Mouse (Mus musculus): ENCODE results near the gene Glis3. TPM values are rescaled to one million over a fixed set of nuclear protein-coding genes. Genes with fewer than 3 reads are reported as not detected.

Glis3 gene
- polyA plus RNA-seq, 1 experiment from 2014 or later = 0.36 TPM

GRCm38 (mm10) chr19:28527446-28527845 is 152.4 kb downstream of the Glis3 start:
- Histone ChIP-seq H3K9me3 (ENCODE audit: low read length) (no peaks in the 10 kb centered on the region), H3K27ac (ENCODE audit: low read depth) (no peak overlapping the region), H3K4me2 (ENCODE audit: low read depth, low read length) (no peak overlapping the region), H3K36me3 (replicated peaks; ENCODE audit: insufficient read depth, low read length) (no peaks in the 10 kb centered on the region), H3K4me1 (ENCODE audit: insufficient read depth) (no peaks in the 10 kb centered on the region), H3K27me3 (ENCODE audit: insufficient read depth, low read length) (no peaks in the 10 kb centered on the region), H3K4me3 (ENCODE audit: low read depth, low read length) (no peak overlapping the region), H3K9ac (replicated peaks) (no peak overlapping the region)
- 85% methylated on average over 5 of the region's 5 CpGs for WGBS (ENCODE audit: insufficient replicate concordance)
- DNase-seq (no peak), ATAC-seq (no peak)
- TF ChIP-seq EP300 (IDR thresholded peaks at IDR 0.05; ENCODE audit: low read depth) (no peak), CTCF (IDR thresholded peaks at IDR 0.05; ENCODE audit: low read depth) (no peak)

GRCm38 (mm10) chr19:28525331-28525730 is 154.5 kb downstream of the Glis3 start:
- H3K36me3 ChIP-seq (replicated peaks; ENCODE audit: insufficient read depth, low read length) = no peaks in the 10 kb centered on the region
- ATAC-seq (no peak), DNase-seq (no peak)
- H3K4me2 ChIP-seq (ENCODE audit: low read depth, low read length) = no peak overlapping the region
- H3K4me3 ChIP-seq (ENCODE audit: low read depth, low read length) = no peak overlapping the region
- H3K4me1 ChIP-seq (ENCODE audit: insufficient read depth) = peaks cover 5% of the 10 kb centered on the region
- WGBS (ENCODE audit: insufficient replicate concordance) = 81% methylated on average over 3 of the region's 3 CpGs
- H3K27me3 ChIP-seq (ENCODE audit: insufficient read depth, low read length) = no peaks in the 10 kb centered on the region
- H3K27ac ChIP-seq (ENCODE audit: low read depth) = no peak overlapping the region
- H3K9me3 ChIP-seq (ENCODE audit: low read length) = no peaks in the 10 kb centered on the region
- TF ChIP-seq EP300 (IDR thresholded peaks at IDR 0.05; ENCODE audit: low read depth) (no peak), CTCF (IDR thresholded peaks at IDR 0.05; ENCODE audit: low read depth) (no peak)
- no peak overlapping the region for H3K9ac ChIP-seq (replicated peaks)

GRCm38 (mm10) chr19:28522289-28522688 is 157.6 kb downstream of the Glis3 start:
- H3K9ac ChIP-seq (replicated peaks) = no peak overlapping the region
- no peaks in the 10 kb centered on the region for H3K36me3 ChIP-seq (replicated peaks; ENCODE audit: insufficient read depth, low read length)
- H3K4me1 ChIP-seq (ENCODE audit: insufficient read depth) = peaks cover 8% of the 10 kb centered on the region
- H3K27me3 ChIP-seq (ENCODE audit: insufficient read depth, low read length) = no peaks in the 10 kb centered on the region
- 74% methylated on average over 3 of the region's 3 CpGs for WGBS (ENCODE audit: insufficient replicate concordance)
- DNase-seq = no peak
- H3K4me2 ChIP-seq (ENCODE audit: low read depth, low read length) = no peak overlapping the region
- ATAC-seq = no peak
- H3K27ac ChIP-seq (ENCODE audit: low read depth) = no peak overlapping the region
- no peak for TF ChIP-seq EP300 (IDR thresholded peaks at IDR 0.05; ENCODE audit: low read depth)
- no peak for TF ChIP-seq CTCF (IDR thresholded peaks at IDR 0.05; ENCODE audit: low read depth)
- no peaks in the 10 kb centered on the region for H3K9me3 ChIP-seq (ENCODE audit: low read length)
- H3K4me3 ChIP-seq (ENCODE audit: low read depth, low read length) = no peak overlapping the region

GRCm38 (mm10) chr19:28520761-28521181 is 159.1 kb downstream of the Glis3 start:
- 64% methylated on average over 6 of the region's 6 CpGs for WGBS (ENCODE audit: insufficient replicate concordance)
- peak; percentile 74 for ATAC-seq
- H3K27ac ChIP-seq (ENCODE audit: low read depth) = no peak overlapping the region

GRCm38 (mm10) chr19:28520128-28520745 is 159.6 kb downstream of the Glis3 start:
- TF ChIP-seq EP300 (IDR thresholded peaks at IDR 0.05; ENCODE audit: low read depth) (no peak), CTCF (IDR thresholded peaks at IDR 0.05; ENCODE audit: low read depth) (no peak)
- no peak for ATAC-seq
- H3K27ac ChIP-seq (ENCODE audit: low read depth) = no peak overlapping the region
- H3K9me3 ChIP-seq (ENCODE audit: low read length) = no peaks in the 10 kb centered on the region
- no peak overlapping the region for H3K4me3 ChIP-seq (ENCODE audit: low read depth, low read length)
- H3K36me3 ChIP-seq (replicated peaks; ENCODE audit: insufficient read depth, low read length) = no peaks in the 10 kb centered on the region
- H3K27me3 ChIP-seq (ENCODE audit: insufficient read depth, low read length) = no peaks in the 10 kb centered on the region
- no peak overlapping the region for H3K9ac ChIP-seq (replicated peaks)
- DNase-seq = no peak
- 82% methylated on average over 8 of the region's 8 CpGs for WGBS (ENCODE audit: insufficient replicate concordance)
- peaks cover 8% of the 10 kb centered on the region for H3K4me1 ChIP-seq (ENCODE audit: insufficient read depth)
- no peak overlapping the region for H3K4me2 ChIP-seq (ENCODE audit: low read depth, low read length)

More at GRCm38 (mm10) chr19:28520761-28521181, 159.1 kb downstream of the Glis3 start:
- H3K36me3 ChIP-seq (replicated peaks; ENCODE audit: insufficient read depth, low read length) = no peaks in the 10 kb centered on the region
- TF ChIP-seq CTCF (IDR thresholded peaks at IDR 0.05; ENCODE audit: low read depth) (no peak), EP300 (IDR thresholded peaks at IDR 0.05; ENCODE audit: low read depth) (no peak)
- no peak overlapping the region for H3K4me3 ChIP-seq (ENCODE audit: low read depth, low read length)
- no peaks in the 10 kb centered on the region for H3K27me3 ChIP-seq (ENCODE audit: insufficient read depth, low read length)
- H3K4me2 ChIP-seq (ENCODE audit: low read depth, low read length) = no peak overlapping the region
- no peak for DNase-seq
- H3K9me3 ChIP-seq (ENCODE audit: low read length) = no peaks in the 10 kb centered on the region
- H3K4me1 ChIP-seq (ENCODE audit: insufficient read depth) = peaks cover 8% of the 10 kb centered on the region
- no peak overlapping the region for H3K9ac ChIP-seq (replicated peaks)

GRCm38 (mm10) chr19:28519296-28519695 is 160.6 kb downstream of the Glis3 start:
- Histone ChIP-seq H3K36me3 (replicated peaks; ENCODE audit: insufficient read depth, low read length) (no peaks in the 10 kb centered on the region), H3K9ac (replicated peaks) (no peak overlapping the region), H3K27me3 (ENCODE audit: insufficient read depth, low read length) (no peaks in the 10 kb centered on the region), H3K4me3 (ENCODE audit: low read depth, low read length) (no peak overlapping the region), H3K4me1 (ENCODE audit: insufficient read depth) (peaks cover 8% of the 10 kb centered on the region), H3K27ac (ENCODE audit: low read depth) (no peak overlapping the region), H3K9me3 (ENCODE audit: low read length) (no peaks in the 10 kb centered on the region), H3K4me2 (ENCODE audit: low read depth, low read length) (no peak overlapping the region)
- DNase-seq = no peak
- WGBS (ENCODE audit: insufficient replicate concordance) = 60% methylated on average over 3 of the region's 3 CpGs
- TF ChIP-seq CTCF (IDR thresholded peaks at IDR 0.05; ENCODE audit: low read depth) (no peak), EP300 (IDR thresholded peaks at IDR 0.05; ENCODE audit: low read depth) (no peak)
- ATAC-seq = no peak
